Mouse (Mus musculus) thymus, adult 2 months (tissue): ENCODE data around the gene Pkp1. TPM values are rescaled to one million over a fixed set of nuclear protein-coding genes. Genes with fewer than 3 reads are reported as not detected.

ENCODE experiments used
- DNase-seq: peaks from one replicate; pipeline ENCODE4 v3.0.0; 2021
- H3K27ac ChIP-seq: fragments of 200-500 bp; 2 replicates; pipeline ENCODE4 v1.5.1; 2012; ENCODE audit warnings: low read length, control low read depth; ENCODE audit not compliant: control insufficient read depth, insufficient read depth
- H3K27me3 ChIP-seq: fragments of 200-500 bp; 2 replicates; pipeline ENCODE4 v1.6.1; 2012; ENCODE audit warnings: mild to moderate bottlenecking, low read length, moderate library complexity, mixed read lengths; ENCODE audit not compliant: control insufficient read depth, insufficient read depth
- H3K36me3 ChIP-seq: fragments of 200-500 bp; 2 replicates; pipeline ENCODE4 v1.6.1; 2012; ENCODE audit warnings: mild to moderate bottlenecking, low read length, moderate library complexity; ENCODE audit not compliant: control insufficient read depth, insufficient read depth
- H3K4me1 ChIP-seq: fragments of 200-500 bp; replicated peaks from 2 replicates; pipeline ENCODE4 v1.6.1; 2012; ENCODE audit warnings: low read length; ENCODE audit not compliant: control insufficient read depth, insufficient read depth
- H3K4me3 ChIP-seq: fragments of 200-500 bp; 2 replicates; pipeline ENCODE4 v1.5.1; 2012; ENCODE audit warnings: mild to moderate bottlenecking, low read length, control low read depth, moderate library complexity; ENCODE audit not compliant: control insufficient read depth, insufficient read depth
- CTCF ChIP-seq: fragments of 200-500 bp; IDR thresholded peaks from 2 replicates; pipeline ENCODE4 v1.5.1; 2012; ENCODE audit warnings: mild to moderate bottlenecking, control low read depth, low read length, moderate library complexity, borderline replicate concordance; ENCODE audit not compliant: control insufficient read depth, poor library complexity, insufficient read depth; ENCODE audit errors: extremely low read depth
- POLR2A ChIP-seq: fragments of 200-500 bp; IDR thresholded peaks from 2 replicates; pipeline ENCODE4 v1.6.1; 2012; ENCODE audit warnings: mild to moderate bottlenecking, low read length, control low read depth, moderate library complexity; ENCODE audit not compliant: control insufficient read depth, poor library complexity, insufficient read depth; ENCODE audit errors: extremely low read depth
- WGBS: fragments of 180-500 bp; shearing (Covaris S2); methylation state at CpG from one replicate; pipeline ENCODE4 v1.1.7; 2018; 5-methylcytosine and 5-hydroxymethylcytosine counted together
- polyA plus RNA-seq: library from polyadenylated mRNA; depleted of rRNA; stranded (reverse); fragments of >200 nt; gene quantifications from 2 replicates; pipeline ENCODE4 v1.2.3, GENCODE M21; 2012

Pkp1 gene
- polyA plus RNA-seq, 1 experiment, result 30.1 TPM

GRCm38 (mm10) chr1:135852044-135852756, 66.8 kb downstream of the Pkp1 start:
- Histone ChIP-seq H3K4me1 (no peaks in the 10 kb centered on the region), H3K27me3 (no peaks in the 10 kb centered on the region), H3K27ac (no peak overlapping the region), H3K36me3 (no peaks in the 10 kb centered on the region), H3K4me3 (no peak overlapping the region)
- 86% methylated on average over 13 of the region's 13 CpGs for WGBS
- no peak for DNase-seq
- TF ChIP-seq POLR2A (no peak), CTCF (no peak)

GRCm38 (mm10) chr1:135850722-135851512, 68.1 kb downstream of the Pkp1 start:
- no peak for TF ChIP-seq CTCF
- no peak for TF ChIP-seq POLR2A
- 77% methylated on average over 12 of the region's 12 CpGs for WGBS
- Histone ChIP-seq H3K27ac (no peak overlapping the region), H3K4me1 (no peaks in the 10 kb centered on the region), H3K4me3 (no peak overlapping the region), H3K27me3 (no peaks in the 10 kb centered on the region), H3K36me3 (no peaks in the 10 kb centered on the region)
- DNase-seq, result no peak

- H3K4me3 ChIP-seq, result no peak overlapping the region
- no peak overlapping the region for H3K27ac ChIP-seq
- no peak for TF ChIP-seq CTCF
- TF ChIP-seq POLR2A, result no peak
- no peaks in the 10 kb centered on the region for H3K4me1 ChIP-seq
- DNase-seq, result no peak
- H3K27me3 ChIP-seq, result no peaks in the 10 kb centered on the region
- H3K36me3 ChIP-seq, result no peaks in the 10 kb centered on the region
- WGBS, result 31% methylated on average over 17 of the region's 17 CpGs
Observed at GRCm38 (mm10) chr1:135847611-135848351, 71.2 kb downstream of the Pkp1 start.

- Histone ChIP-seq H3K27ac (no peak overlapping the region), H3K27me3 (no peaks in the 10 kb centered on the region), H3K4me3 (no peak overlapping the region), H3K4me1 (no peaks in the 10 kb centered on the region), H3K36me3 (no peaks in the 10 kb centered on the region)
- peak; percentile 43 for DNase-seq
- no peak for TF ChIP-seq POLR2A
- no peak for TF ChIP-seq CTCF
- WGBS, result 32% methylated on average over 6 of the region's 6 CpGs
Observed at GRCm38 (mm10) chr1:135847139-135847562, 71.9 kb downstream of the Pkp1 start.

- no peak for DNase-seq
- no peaks in the 10 kb centered on the region for H3K36me3 ChIP-seq
- H3K27me3 ChIP-seq, result no peaks in the 10 kb centered on the region
- H3K4me3 ChIP-seq, result no peak overlapping the region
- TF ChIP-seq POLR2A (no peak), CTCF (no peak)
- WGBS, result 93% methylated on average over 5 of the region's 5 CpGs
- H3K27ac ChIP-seq, result no peak overlapping the region
- no peaks in the 10 kb centered on the region for H3K4me1 ChIP-seq
Observed at GRCm38 (mm10) chr1:135846632-135847031, 72.4 kb downstream of the Pkp1 start.

GRCm38 (mm10) chr1:135844481-135844880, 74.5 kb downstream of the Pkp1 start:
- no peak overlapping the region for H3K4me3 ChIP-seq
- no peaks in the 10 kb centered on the region for H3K36me3 ChIP-seq
- WGBS, result 64% methylated on average over 6 of the region's 6 CpGs
- no peaks in the 10 kb centered on the region for H3K27me3 ChIP-seq
- H3K27ac ChIP-seq, result no peak overlapping the region
- H3K4me1 ChIP-seq, result no peaks in the 10 kb centered on the region
- TF ChIP-seq POLR2A (no peak), CTCF (no peak)
- DNase-seq, result no peak
